Mouse (Mus musculus) right cerebral cortex, postnatal 4 days (tissue): ENCODE data around the gene Cdk6.
A peak's percentile ranks its signal among the peaks of the same experiment; 100 is the strongest.

ENCODE experiments used
- DNase-seq: peaks from one replicate; pipeline ENCODE4 v3.0.0-alpha.2; 2022

Gene Cdk6

DNA sequence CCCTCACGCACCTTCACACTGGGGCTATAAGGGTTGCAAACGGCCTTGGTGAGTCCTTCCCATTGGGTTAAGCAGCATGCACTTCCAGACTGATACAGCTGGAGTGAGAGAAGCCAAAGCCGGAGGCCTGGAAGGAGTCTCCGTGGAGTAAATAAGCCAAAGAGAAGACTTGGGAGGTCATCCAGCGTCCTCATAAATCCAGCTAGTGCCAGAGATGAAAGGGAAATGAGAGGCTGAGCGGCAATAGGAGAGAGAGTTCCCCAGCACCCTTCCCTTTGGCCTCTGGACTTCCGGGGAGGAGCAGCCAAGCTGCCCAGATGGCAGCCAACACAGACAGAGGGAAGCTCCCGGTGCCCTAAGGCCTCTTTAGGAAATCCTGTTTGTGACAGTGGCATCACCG, 149.8 kb downstream of the Cdk6 start:
- DNase-seq: no peak

DNA sequence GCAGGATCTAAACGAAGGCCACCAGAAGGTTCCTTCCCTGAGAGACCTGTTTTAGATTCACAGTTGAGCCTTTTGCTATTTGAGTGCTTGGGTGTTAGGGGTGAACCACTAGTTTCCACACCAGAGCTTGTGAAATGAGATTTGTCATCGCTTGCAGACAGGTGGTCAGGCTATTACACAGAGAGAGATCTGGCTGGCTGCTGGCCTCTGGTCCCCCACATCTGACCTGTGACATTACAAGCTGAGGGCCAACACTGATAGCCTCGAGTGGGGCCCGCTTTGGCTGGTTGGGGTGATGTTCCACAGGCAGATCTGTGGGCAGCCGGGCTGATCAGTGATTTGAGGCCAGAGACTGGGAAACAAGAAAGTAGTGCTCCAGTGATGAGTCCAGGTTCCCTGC, 150.6 kb downstream of the Cdk6 start:
- no peak for DNase-seq

- DNase-seq: no peak
Measured at GRCm38 (mm10) chr5:3492776-3493636, 151.7 kb downstream of the Cdk6 start.

DNA sequence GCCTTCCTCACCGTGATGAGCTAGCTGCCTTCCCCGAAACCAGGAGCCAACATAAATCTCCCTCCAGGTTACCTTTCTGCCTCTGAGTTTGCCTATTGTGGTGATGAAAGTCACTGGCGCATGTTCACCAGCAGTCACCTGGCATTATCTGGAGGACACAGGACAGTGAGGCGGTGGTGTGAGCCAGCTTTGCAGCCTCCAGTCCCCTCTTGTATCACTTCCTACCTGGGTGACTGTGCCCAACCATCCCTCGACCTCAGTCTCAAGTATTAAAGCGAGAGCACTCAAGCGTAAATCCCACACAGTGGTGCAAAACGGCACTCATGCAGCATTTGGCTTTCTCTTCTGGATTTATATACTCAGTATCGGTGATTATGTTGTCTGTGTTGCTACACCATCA, 152.7 kb downstream of the Cdk6 start:
- DNase-seq: no peak

- no peak for DNase-seq
Measured at GRCm38 (mm10) chr5:3494452-3495187, 153.3 kb downstream of the Cdk6 start.

DNA sequence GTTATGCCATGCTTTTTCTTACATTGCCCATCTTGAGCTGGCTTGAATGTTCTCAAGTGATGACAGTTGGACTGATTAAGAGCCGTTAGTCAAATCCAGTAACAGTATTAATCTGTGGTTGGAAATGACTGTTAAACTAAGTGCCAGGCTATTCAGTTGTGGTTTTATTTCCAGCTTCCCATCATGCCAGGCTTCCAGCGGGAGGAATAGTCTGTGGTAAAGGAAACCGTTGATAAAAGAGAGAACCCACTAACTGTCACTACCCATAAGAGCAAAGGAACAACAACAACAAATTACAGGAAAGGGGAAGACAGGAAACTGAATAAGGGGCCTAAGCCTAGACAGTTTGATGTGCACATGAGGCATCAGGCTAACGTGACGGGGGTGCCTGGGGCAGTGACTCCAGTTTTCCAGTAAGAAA, 156.2 kb downstream of the Cdk6 start:
- DNase-seq: no peak

DNA sequence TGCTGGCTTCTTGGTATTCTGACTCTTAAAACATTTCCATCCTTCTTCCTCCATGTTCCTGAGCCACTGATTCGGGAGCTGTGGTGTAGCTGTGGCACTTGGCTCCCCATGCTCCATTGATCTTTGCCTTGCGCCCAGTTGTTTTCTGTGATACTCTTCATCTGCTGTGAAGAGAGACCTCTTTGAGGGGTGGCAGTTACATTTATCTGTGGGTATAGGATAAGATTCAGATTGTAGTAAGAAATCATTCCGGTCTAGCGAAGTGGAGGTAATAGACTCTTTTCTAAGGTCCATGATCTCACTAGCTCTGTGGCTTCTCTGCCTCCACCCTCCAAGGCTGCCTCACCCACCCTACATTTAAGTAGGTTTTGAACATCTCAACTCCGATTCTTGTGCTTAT, 159.0 kb downstream of the Cdk6 start:
- DNase-seq: no peak

DNA sequence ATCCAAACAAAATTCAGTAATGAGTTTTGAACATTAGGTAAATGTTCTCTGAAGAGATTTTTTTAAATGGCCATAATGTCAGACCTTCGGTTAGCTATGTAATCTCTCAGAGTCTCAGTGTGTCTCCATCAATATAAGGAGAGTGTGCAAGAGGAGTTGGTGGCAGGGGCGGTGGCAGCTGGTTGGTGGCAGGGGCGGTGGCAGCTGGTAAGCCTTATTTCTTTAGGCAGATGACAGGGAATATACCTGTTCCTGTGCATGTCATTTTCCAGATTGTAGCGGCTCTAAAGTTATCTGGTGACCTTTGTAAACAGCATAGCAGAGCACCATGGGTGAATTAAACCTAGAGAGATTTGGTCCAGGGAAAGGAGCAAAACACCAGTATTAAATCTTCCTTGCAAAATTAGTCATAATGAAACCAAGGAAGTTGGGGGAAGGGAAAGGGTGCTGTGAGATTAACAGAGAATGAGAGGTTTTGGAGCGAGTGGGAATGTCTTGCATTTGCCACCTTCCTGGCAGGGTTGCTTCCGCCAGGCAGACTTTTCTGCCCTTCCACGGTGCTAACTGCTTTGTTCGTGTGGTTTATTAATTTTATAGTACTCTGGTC, 159.8 kb downstream of the Cdk6 start:
- DNase-seq: no peak

- DNase-seq: no peak
Measured at GRCm38 (mm10) chr5:3501564-3502001, 160.3 kb downstream of the Cdk6 start.

DNA sequence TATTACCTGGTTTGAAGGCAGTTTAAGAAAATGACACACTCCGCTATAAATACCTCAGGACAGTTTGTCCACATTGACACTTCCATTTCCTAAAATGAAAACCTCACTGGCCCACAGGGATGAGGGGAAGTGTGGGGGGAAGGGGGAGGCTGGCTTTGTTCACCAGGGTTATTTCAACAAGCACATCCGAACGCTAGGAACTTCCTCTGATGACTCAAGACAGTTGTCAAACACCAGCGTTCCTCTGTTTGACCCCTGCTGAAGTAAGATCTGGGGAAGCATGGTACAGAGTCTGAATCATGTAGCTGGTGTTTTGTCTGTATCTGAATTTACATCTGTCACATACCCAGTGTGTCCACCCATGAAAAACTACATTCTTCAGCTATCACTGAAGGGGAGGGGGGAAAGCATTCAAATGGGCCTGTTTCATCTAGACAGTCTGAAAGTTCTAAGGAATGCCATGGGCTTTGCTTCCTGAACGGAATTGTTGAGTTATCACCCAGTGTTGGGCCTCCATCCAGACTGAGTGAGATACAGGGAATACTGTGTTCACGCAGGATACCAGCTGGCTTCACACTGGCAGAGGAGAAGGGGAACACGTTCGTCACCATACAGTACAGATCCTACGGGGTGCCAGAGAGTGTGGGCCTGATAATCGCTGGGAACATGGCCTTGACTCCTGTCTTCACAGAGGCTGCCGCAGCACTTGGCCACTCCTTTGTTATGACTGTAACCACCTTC, 161.5 kb downstream of the Cdk6 start:
- DNase-seq: no peak

DNA sequence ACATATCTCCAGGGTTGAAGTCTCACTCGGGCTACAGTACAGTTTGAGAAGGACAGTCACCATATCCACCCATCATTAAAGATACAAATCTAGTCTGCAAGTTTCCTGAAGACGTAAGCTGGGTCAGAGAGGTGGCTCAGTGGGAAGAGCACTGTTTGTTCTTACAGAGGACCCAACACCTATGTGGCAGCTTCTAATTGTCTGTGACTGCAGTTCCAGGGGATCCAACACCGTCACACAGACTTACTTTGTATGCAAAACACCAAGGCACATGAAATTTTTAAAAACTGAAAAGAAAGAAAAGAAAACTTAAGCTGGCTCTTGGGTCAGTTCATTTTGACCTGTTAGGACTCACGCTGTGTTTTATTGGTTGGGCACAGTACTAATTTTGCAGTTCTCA, 162.1 kb downstream of the Cdk6 start:
- DNase-seq: no peak

- no peak for DNase-seq
Measured at GRCm38 (mm10) chr5:3503836-3504323, 162.6 kb downstream of the Cdk6 start.

DNA sequence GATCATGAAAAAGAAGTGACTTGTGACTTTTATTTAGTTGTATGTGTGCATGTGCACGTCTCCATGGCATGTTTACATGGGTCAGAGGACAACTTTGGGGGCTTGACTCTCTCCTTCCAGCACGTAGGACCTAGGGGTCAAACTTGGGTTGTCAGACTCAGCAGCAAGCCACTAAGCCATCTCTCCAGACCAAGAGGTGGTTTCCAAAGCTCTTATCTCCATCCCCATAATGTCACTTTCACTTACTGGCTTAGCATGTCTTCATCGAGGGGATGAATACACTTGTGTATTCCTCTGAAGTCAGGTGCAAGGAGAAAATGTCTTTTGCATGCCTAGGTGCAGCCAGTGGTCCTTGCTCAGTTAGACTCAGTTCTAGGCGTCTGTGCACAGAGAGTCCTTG, 163.2 kb downstream of the Cdk6 start:
- DNase-seq: no peak

DNA sequence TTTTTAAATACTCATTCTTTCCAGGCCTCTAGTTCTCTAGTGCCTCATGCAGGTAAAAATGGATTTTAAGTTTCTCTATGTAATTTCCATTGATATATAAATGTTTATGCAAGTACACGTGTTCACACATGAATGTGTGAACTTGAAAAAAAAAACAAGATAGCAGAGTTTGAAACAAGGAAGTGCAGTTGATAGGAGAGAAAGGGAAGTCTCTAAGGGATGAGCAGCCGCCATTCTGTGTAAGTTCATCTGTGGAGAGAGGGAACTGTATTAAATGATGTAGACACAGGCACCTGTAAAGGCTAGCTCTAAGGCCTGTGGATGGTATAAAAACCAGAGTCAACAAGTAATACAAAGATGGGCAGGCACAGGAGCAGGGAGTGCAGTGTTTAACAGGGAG, 164.3 kb downstream of the Cdk6 start:
- DNase-seq: no peak

GRCm38 (mm10) chr5:3508480-3509381, 167.4 kb downstream of the Cdk6 start:
- DNase-seq: no peak

DNA sequence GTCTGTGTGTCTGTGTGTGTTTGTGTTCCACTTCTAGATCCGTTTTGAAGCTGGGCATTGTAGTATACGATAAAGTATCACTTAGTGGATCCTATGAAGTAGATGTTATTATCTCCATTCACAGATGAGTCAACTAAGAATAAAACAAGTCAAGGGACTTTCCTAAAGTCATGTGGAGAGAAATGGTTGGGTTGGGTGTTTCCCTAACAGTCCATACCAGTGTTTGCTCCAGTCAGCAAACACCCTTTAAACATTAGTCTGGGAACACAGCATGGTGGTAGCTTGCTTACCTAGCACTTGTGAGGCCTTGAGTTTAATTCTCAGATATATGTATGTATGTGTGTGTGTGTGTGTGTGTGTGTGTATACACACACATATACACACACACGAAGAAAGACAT, 168.2 kb downstream of the Cdk6 start:
- no peak for DNase-seq

- no peak for DNase-seq
Measured at GRCm38 (mm10) chr5:3511097-3511795, 170.0 kb downstream of the Cdk6 start.

- no peak for DNase-seq
Measured at GRCm38 (mm10) chr5:3512584-3512983, 171.3 kb downstream of the Cdk6 start.

DNA sequence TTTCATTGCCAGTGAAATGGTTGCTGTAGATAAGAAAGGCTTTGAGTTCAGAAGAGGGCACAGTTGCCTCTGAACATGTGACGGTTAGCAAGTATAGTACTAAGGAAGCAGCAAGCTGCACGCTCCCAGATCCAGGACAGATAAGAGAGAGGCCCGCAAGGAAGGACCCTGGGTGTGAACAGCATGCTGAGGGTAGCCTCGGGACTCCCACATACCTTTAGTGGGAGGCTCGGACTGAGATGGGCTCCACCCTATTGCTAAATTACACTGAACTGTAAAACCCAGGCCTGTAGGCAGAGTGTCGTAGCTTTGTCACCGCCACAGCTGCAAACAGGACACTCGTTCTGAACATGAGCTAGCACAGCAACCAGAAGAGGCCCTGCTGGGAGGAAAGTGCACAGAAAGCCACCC, 173.6 kb downstream of the Cdk6 start:
- DNase-seq: no peak

DNA sequence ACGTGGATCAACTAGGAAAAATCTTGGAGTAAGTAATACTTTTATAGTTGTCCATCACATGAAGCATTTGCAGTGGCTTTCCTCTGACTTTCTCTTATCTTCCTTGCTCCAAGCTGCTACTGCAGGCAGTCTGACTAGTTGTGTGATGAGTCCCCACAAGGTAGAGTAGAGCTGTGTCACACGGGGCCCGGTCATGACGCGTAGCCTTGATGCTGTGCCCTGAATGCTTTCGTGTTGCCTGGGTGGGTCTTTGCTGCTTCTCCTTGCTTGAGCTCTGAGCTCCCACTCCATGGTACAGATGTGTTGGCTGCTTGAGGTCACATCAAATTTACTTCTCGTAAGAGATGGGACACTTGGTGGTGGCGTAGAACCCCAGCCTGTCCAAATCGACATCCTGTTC, 174.2 kb downstream of the Cdk6 start:
- no peak for DNase-seq

DNA sequence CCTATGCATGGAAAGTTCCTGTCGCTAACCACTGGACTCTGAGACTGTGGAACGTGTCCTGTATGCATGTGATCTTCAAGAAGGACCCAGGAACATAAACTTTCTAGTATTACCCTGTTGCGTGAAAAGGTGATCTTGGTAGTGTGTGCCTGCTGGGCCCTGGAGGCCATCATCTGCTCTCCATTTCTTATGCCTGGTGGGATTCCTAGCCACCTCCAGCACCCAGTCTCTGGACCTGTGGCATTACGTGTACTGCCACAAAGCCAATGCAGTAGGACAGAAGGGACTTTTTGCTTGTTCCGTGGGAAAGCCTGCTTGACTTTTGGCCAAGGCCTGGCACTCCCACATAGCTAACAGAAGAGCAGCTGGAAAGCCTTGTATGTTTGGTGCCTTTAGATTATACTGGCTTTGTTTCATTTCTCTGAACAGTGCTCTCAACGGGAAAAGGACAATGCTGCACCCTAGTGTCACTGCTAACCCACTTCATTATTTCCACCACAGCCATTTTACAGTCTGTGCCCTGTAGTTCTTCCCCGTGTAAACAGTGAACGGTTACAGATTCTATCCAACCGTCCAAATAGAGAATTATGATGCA, 175.3 kb downstream of the Cdk6 start:
- peak; percentile 40 for DNase-seq
